14 mouse cellular contexts compared by ENCODE assay signal in the genomic region with DNA sequence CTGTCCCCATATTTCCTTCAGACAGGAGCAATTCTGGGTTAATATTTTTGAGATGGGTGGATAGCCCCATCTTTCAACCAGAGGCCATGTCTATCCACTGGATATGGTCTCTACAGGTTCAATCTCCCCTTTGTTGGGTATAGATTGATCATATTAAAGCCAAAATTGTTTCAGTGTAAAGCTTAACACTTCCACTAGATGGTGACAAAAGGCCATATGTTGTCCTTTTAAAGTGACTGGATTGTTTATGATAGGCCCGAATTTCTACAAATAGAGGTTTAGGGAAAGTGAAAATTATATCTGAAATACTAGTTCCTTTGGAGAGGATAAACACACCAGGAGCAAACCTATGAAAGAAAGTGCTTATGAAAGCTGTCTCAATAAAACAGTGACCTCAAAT. TPM values are rescaled to one million over a fixed set of nuclear protein-coding genes. Genes with fewer than 3 reads are reported as not detected.
DNase-seq lines count a peak whose midpoint lies in the region; ATAC-seq lines count a peak whose summit lies in the region.
"Had no signal": no experiment of that assay in that cellular context is flagged by ENCODE, and none has a peak within 500 bp of the region (broad histone marks: within the 10 kb centered on the region; RNA-seq: fewer than 3 reads in every experiment).

No protein-coding gene starts in this region.

- H3K4me1 ChIP-seq in hindbrain, embryonic 11.5 days (replicated peaks; ENCODE audit: control insufficient read depth, insufficient read depth, low read length) = no peaks in the 10 kb centered on the region
- no peaks in the 10 kb centered on the region for H3K4me1 ChIP-seq in hindbrain, embryonic 13.5 days (replicated peaks)
- no peaks in the 10 kb centered on the region for H3K4me1 ChIP-seq in midbrain, embryonic 14.5 days (ENCODE audit: control insufficient read depth, insufficient read depth, low read length)
- H3K4me1 ChIP-seq in midbrain, embryonic 16.5 days (ENCODE audit: control insufficient read depth, insufficient read depth, low read length) = no peaks in the 10 kb centered on the region
- H3K4me1 ChIP-seq: intestine, embryonic 15.5 days; liver, embryonic 13.5 days had no signal

- peak; percentile 0 for DNase-seq in hindbrain, embryonic 11.5 days (ENCODE audit: low spot score)
- DNase-seq in midbrain, embryonic 14.5 days = peak; percentile 65
- DNase-seq in brain, adult 2 months (ENCODE audit: low read depth, low spot score) = peak; percentile 21
- DNase-seq in retina, postnatal 7 days (ENCODE audit: low read depth, low spot score) = peak; percentile 20
- DNase-seq in thymus, postnatal 4 days = no peak
- no peak for DNase-seq in left cerebral cortex, adult 9 months (ENCODE audit: low spot score in 2 of 2)
- DNase-seq: adrenal gland, postnatal 25 days; heart, adult 18-20 months; liver, embryonic 13.5 days; thymus, adult 2 months had no signal

- ATAC-seq in hindbrain, embryonic 11.5 days (ENCODE audit: low FRiP score) = no peak
- no peak for ATAC-seq in hindbrain, embryonic 13.5 days (ENCODE audit: low FRiP score)
- no peak for ATAC-seq in midbrain, embryonic 14.5 days (ENCODE audit: low FRiP score, low TSS enrichment)
- ATAC-seq in midbrain, embryonic 16.5 days = no peak
- ATAC-seq: forebrain, embryonic 16.5 days; intestine, embryonic 15.5 days had no signal

- H3K4me3 ChIP-seq in hindbrain, embryonic 11.5 days (ENCODE audit: low read depth, low read length) = no peak overlapping the region
- H3K4me3 ChIP-seq in hindbrain, embryonic 13.5 days = no peak overlapping the region
- no peak overlapping the region for H3K4me3 ChIP-seq in midbrain, embryonic 14.5 days (replicated peaks; ENCODE audit: low read depth, low read length)
- H3K4me3 ChIP-seq in midbrain, embryonic 16.5 days (ENCODE audit: low read depth, low read length) = no peak overlapping the region
- H3K4me3 ChIP-seq: intestine, embryonic 15.5 days; liver, embryonic 13.5 days had no signal

- WGBS in hindbrain, embryonic 11.5 days = 44% methylated on average over 1 of the region's 1 CpGs
- WGBS in hindbrain, embryonic 13.5 days = 49% methylated on average over 1 of the region's 1 CpGs
- 49% methylated on average over 1 of the region's 1 CpGs for WGBS in midbrain, embryonic 14.5 days
- 28% methylated on average over 1 of the region's 1 CpGs for WGBS in midbrain, embryonic 16.5 days

- no peak overlapping the region for H3K27ac ChIP-seq in hindbrain, embryonic 11.5 days (ENCODE audit: low read depth, low read length)
- H3K27ac ChIP-seq in hindbrain, embryonic 13.5 days = no peak overlapping the region
- H3K27ac ChIP-seq in midbrain, embryonic 14.5 days (replicated peaks; ENCODE audit: low read depth, low read length) = no peak overlapping the region
- no peak overlapping the region for H3K27ac ChIP-seq in midbrain, embryonic 16.5 days (ENCODE audit: low read length)
- H3K27ac ChIP-seq: intestine, embryonic 15.5 days; liver, embryonic 13.5 days had no signal

- H3K36me3 ChIP-seq in hindbrain, embryonic 11.5 days (ENCODE audit: control insufficient read depth, insufficient read depth, low read length) = no peaks in the 10 kb centered on the region
- no peaks in the 10 kb centered on the region for H3K36me3 ChIP-seq in hindbrain, embryonic 13.5 days
- no peaks in the 10 kb centered on the region for H3K36me3 ChIP-seq in midbrain, embryonic 14.5 days (ENCODE audit: control insufficient read depth, insufficient read depth, low read length)
- H3K36me3 ChIP-seq in midbrain, embryonic 16.5 days (ENCODE audit: control insufficient read depth, insufficient read depth, low read length) = no peaks in the 10 kb centered on the region
- H3K36me3 ChIP-seq: intestine, embryonic 15.5 days; liver, embryonic 13.5 days had no signal

- H3K9me3 ChIP-seq in hindbrain, embryonic 11.5 days (ENCODE audit: control insufficient read depth, low read length) = no peaks in the 10 kb centered on the region
- no peaks in the 10 kb centered on the region for H3K9me3 ChIP-seq in hindbrain, embryonic 13.5 days
- H3K9me3 ChIP-seq in midbrain, embryonic 14.5 days (ENCODE audit: control insufficient read depth, low read length) = no peaks in the 10 kb centered on the region
- no peaks in the 10 kb centered on the region for H3K9me3 ChIP-seq in midbrain, embryonic 16.5 days (replicated peaks; ENCODE audit: control insufficient read depth, low read length, poor library complexity, severe bottlenecking)
- H3K9me3 ChIP-seq: intestine, embryonic 15.5 days; liver, embryonic 13.5 days had no signal

- H3K27me3 ChIP-seq in hindbrain, embryonic 11.5 days (ENCODE audit: control insufficient read depth, insufficient read depth, low read length) = no peaks in the 10 kb centered on the region
- no peaks in the 10 kb centered on the region for H3K27me3 ChIP-seq in hindbrain, embryonic 13.5 days
- no peaks in the 10 kb centered on the region for H3K27me3 ChIP-seq in midbrain, embryonic 14.5 days (ENCODE audit: control insufficient read depth, insufficient read depth, low read length)
- no peaks in the 10 kb centered on the region for H3K27me3 ChIP-seq in midbrain, embryonic 16.5 days (ENCODE audit: control insufficient read depth, insufficient read depth, low read depth, low read length)
- H3K27me3 ChIP-seq: intestine, embryonic 15.5 days; liver, embryonic 13.5 days had no signal

- H3K4me2 ChIP-seq in hindbrain, embryonic 11.5 days (replicated peaks; ENCODE audit: low read depth, low read length) = no peak overlapping the region
- no peak overlapping the region for H3K4me2 ChIP-seq in hindbrain, embryonic 13.5 days
- no peak overlapping the region for H3K4me2 ChIP-seq in midbrain, embryonic 14.5 days (ENCODE audit: low read length)
- H3K4me2 ChIP-seq in midbrain, embryonic 16.5 days (ENCODE audit: low read length) = no peak overlapping the region
- H3K4me2 ChIP-seq: intestine, embryonic 15.5 days; liver, embryonic 13.5 days had no signal

- no peak overlapping the region for H3K9ac ChIP-seq in hindbrain, embryonic 11.5 days (ENCODE audit: low read depth, low read length)
- H3K9ac ChIP-seq in hindbrain, embryonic 13.5 days = no peak overlapping the region
- H3K9ac ChIP-seq in midbrain, embryonic 14.5 days (replicated peaks; ENCODE audit: low read length) = no peak overlapping the region
- no peak overlapping the region for H3K9ac ChIP-seq in midbrain, embryonic 16.5 days (ENCODE audit: low read depth, low read length)
- H3K9ac ChIP-seq: intestine, embryonic 15.5 days; liver, embryonic 13.5 days had no signal

RNA-seq across cellular contexts. Expression of a gene that starts 34.9 kb away (rescaled TPM):
- polyA plus RNA-seq in hindbrain, embryonic 11.5 days (2014; fragmentation: Nextera tagmentation; extraction: Ambion mirVana) = 234 and 249 TPM in 2 replicates
- 134 and 138 TPM in 2 replicates for polyA plus RNA-seq in hindbrain, embryonic 13.5 days (2015; fragmentation: Nextera tagmentation; extraction: Ambion mirVana)
- 89.1 and 105 TPM in 2 replicates for polyA plus RNA-seq in midbrain, embryonic 14.5 days (2014; fragmentation: Nextera tagmentation; extraction: Ambion mirVana)
- polyA plus RNA-seq in midbrain, embryonic 16.5 days (2015; fragmentation: Nextera tagmentation; extraction: Ambion mirVana) = 79.1 and 82.7 TPM in 2 replicates

Comparison
In these comparisons a context has a peak if more than half of its experiments do, and no peak if none do; other contexts are left out.
1. DNase-seq: peak in hindbrain, embryonic 11.5 days (single experiment), midbrain, embryonic 14.5 days (single experiment), brain, adult 2 months (single experiment) and retina, postnatal 7 days (single experiment); none in thymus, postnatal 4 days (single experiment) and left cerebral cortex, adult 9 months (0 of 2).